Mouse (Mus musculus) kidney, adult 8-10 months (tissue): ENCODE data around the gene Gm21866.
"Not testable (repeated sequence)": the region's sequence is repeated elsewhere in the genome, so short reads cannot be mapped to it uniquely, and the experiment has no call there.

Experiments
- DNase-seq, 2 experiments: peaks; one replicate each; pipeline ENCODE4 v3.0.0; 2022

Gm21866 gene

GRCm38 (mm10) chrY:13465479-13465878 lies at the start of gene Gm21866:
Gm21866 (minus strand) TSS chrY:13465579.
- not testable (repeated sequence) for DNase-seq

- not testable (repeated sequence) for DNase-seq
These were observed 28.3 kb upstream of the Gm21866 start, which contains the start of gene Gm20773 for GRCm38 (mm10) chrY:13493726-13494125. Gm20773 (plus strand) TSS chrY:13494026.
